Mouse (Mus musculus): ENCODE data around the gene Irf2bp2. TPM values are rescaled to one million over a fixed set of nuclear protein-coding genes. Genes with fewer than 3 reads are reported as not detected.

Irf2bp2 gene
- total RNA-seq, 2 experiments from 2014 or later = 53.3 to 55.5 TPM

Other genes with a start within 250 kb of the Irf2bp2 start
- gene Coa6, start 171.5 kb downstream of the Irf2bp2 start, total RNA-seq (2021) = 10 to 100 TPM; 15.4 to 17.5 TPM
- 1 to 10 TPM; 5.4 to 6.0 TPM for gene Tarbp1, start 118.9 kb downstream of the Irf2bp2 start, total RNA-seq (2021)